In the genomic region with DNA sequence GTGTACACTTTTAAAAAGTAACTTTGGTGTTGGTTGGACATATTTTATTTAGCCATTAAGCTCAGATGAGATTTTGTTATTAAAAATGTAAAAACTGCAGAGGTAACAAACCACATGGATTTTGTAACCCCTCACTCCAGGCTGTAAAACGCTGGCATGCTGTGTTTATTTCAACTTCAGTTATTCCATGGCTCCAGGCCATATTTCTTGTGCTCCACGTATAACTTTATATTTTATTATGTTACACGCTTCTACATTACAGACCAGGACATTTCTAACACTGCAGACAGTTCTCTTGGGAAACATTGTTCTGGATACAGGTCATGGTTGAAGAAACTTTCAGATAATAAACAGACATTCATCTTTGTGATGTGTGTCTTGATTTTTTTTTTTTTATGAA, we compare ENCODE assay signal across 13 mouse cellular contexts. TPM values are rescaled to one million over a fixed set of nuclear protein-coding genes. Genes with fewer than 3 reads are reported as not detected.
DNase-seq lines count a peak whose midpoint lies in the region; ATAC-seq and TF ChIP-seq lines count a peak whose summit lies in the region.
"Had no signal": no experiment of that assay in that cellular context is flagged by ENCODE, and none has a peak within 500 bp of the region (broad histone marks: within the 10 kb centered on the region; RNA-seq: fewer than 3 reads in every experiment).

No protein-coding gene starts in this region.

- peaks cover 2 to 5% of the 10 kb centered on the region in 2 experiments; a peak in 1 of 4 replicates for H3K4me1 ChIP-seq in heart, embryonic 14.5 days (ENCODE audit: control insufficient read depth in 2 of 2, insufficient read depth in 2 of 2, low read length in 2 of 2)
- H3K4me1 ChIP-seq in lung, postnatal 0 days (ENCODE audit: insufficient read depth, low read depth, low read length) = no peaks in the 10 kb centered on the region
- no peaks in the 10 kb centered on the region for H3K4me1 ChIP-seq in hindbrain, embryonic 15.5 days (replicated peaks)
- no peaks in the 10 kb centered on the region for H3K4me1 ChIP-seq in stomach, embryonic 14.5 days (ENCODE audit: control insufficient read depth, insufficient read depth, low read length)

- peak overlapping the region; percentile 65 for H3K4me2 ChIP-seq in heart, embryonic 14.5 days (ENCODE audit: low read length)
- H3K4me2 ChIP-seq in lung, postnatal 0 days (replicated peaks; ENCODE audit: low read depth, low read length) = no peak overlapping the region
- H3K4me2 ChIP-seq in hindbrain, embryonic 15.5 days = 0 out of 2 replicates have a peak overlapping the region, but pooled peaks have one; percentile 6
- peak overlapping the region; percentile 39 for H3K4me2 ChIP-seq in stomach, embryonic 14.5 days (replicated peaks; ENCODE audit: low read depth, low read length)

- TF ChIP-seq EP300 in lung, postnatal 0 days (IDR thresholded peaks at IDR 0.05) = 0 out of 2 replicates have a peak, but pooled peaks have one; percentile 10

- no peak for DNase-seq in heart, postnatal 4 days
- peak; percentile 31 for DNase-seq in lung, postnatal 0 days (ENCODE audit: low spot score)
- no peak for DNase-seq in lung, postnatal 4 days
- no peak for DNase-seq in adrenal gland, postnatal 36 days
- no peak for DNase-seq in embryo, embryonic 10 days (ENCODE audit: low spot score)
- DNase-seq: adrenal gland, postnatal 10 days; cerebellum, adult 18-20 months; kidney, adult 8-10 months; right cerebral cortex, postnatal 14 days had no signal

- peak overlapping the region in 1 of 2 experiments; percentile 55; a peak in 3 of 4 replicates for H3K4me3 ChIP-seq in heart, embryonic 14.5 days (ENCODE audit: control insufficient read depth in 1 of 2, insufficient read depth in 1 of 2, low read depth in 1 of 2, low read length in 2 of 2)
- H3K4me3 ChIP-seq in lung, postnatal 0 days (ENCODE audit: low read depth, low read length) = no peak overlapping the region
- no peak overlapping the region for H3K4me3 ChIP-seq in hindbrain, embryonic 15.5 days
- H3K4me3 ChIP-seq in stomach, embryonic 14.5 days (ENCODE audit: low read depth, low read length) = peak overlapping the region; percentile 16; the same call in 1 of the 2 replicates

- ATAC-seq in heart, embryonic 14.5 days (ENCODE audit: insufficient number of reproducible peaks, insufficient read depth, low FRiP score, low read depth) = no peak
- no peak for ATAC-seq in lung, postnatal 0 days
- no peak for ATAC-seq in hindbrain, embryonic 15.5 days (ENCODE audit: low FRiP score, low read depth)
- ATAC-seq in stomach, embryonic 14.5 days (ENCODE audit: insufficient number of reproducible peaks, insufficient read depth, low FRiP score, low read depth) = no peak

- H3K27ac ChIP-seq in heart, embryonic 14.5 days (replicated peaks in 1 of 2; ENCODE audit: control insufficient read depth in 1 of 2, insufficient read depth in 1 of 2, low read depth in 2 of 2, low read length in 2 of 2) = no peak overlapping the region
- H3K27ac ChIP-seq in lung, postnatal 0 days (ENCODE audit: low read length) = no peak overlapping the region
- no peak overlapping the region for H3K27ac ChIP-seq in hindbrain, embryonic 15.5 days (replicated peaks)
- no peak overlapping the region for H3K27ac ChIP-seq in stomach, embryonic 14.5 days (ENCODE audit: low read length)
- H3K27ac ChIP-seq: liver, embryonic 14.5 days had no signal

- 60% methylated on average over 3 of the region's 3 CpGs for WGBS in heart, embryonic 14.5 days
- 48% methylated on average over 3 of the region's 3 CpGs for WGBS in lung, postnatal 0 days
- WGBS in hindbrain, embryonic 15.5 days = 61% methylated on average over 3 of the region's 3 CpGs
- WGBS in stomach, embryonic 14.5 days = 62% methylated on average over 3 of the region's 3 CpGs

- TF ChIP-seq CTCF in lung, postnatal 0 days (IDR thresholded peaks at IDR 0.05) = no peak

- peaks cover 2% of the 10 kb centered on the region; the same call in 1 of the 2 replicates for H3K36me3 ChIP-seq in heart, embryonic 14.5 days (ENCODE audit: control insufficient read depth, insufficient read depth, low read length)
- H3K36me3 ChIP-seq in lung, postnatal 0 days (ENCODE audit: insufficient read depth, low read length) = no peaks in the 10 kb centered on the region
- H3K36me3 ChIP-seq in hindbrain, embryonic 15.5 days = no peaks in the 10 kb centered on the region
- no peaks in the 10 kb centered on the region for H3K36me3 ChIP-seq in stomach, embryonic 14.5 days (ENCODE audit: control insufficient read depth, insufficient read depth, low read length)

- H3K9me3 ChIP-seq in heart, embryonic 14.5 days (ENCODE audit: control insufficient read depth, low read length) = peaks cover 32% of the 10 kb centered on the region
- peaks cover 7% of the 10 kb centered on the region; the same call in 1 of the 2 replicates for H3K9me3 ChIP-seq in lung, postnatal 0 days (ENCODE audit: low read length)
- no peaks in the 10 kb centered on the region for H3K9me3 ChIP-seq in hindbrain, embryonic 15.5 days
- peaks cover 28% of the 10 kb centered on the region for H3K9me3 ChIP-seq in stomach, embryonic 14.5 days (ENCODE audit: control insufficient read depth, low read depth, low read length)

- no peaks in the 10 kb centered on the region for H3K27me3 ChIP-seq in heart, embryonic 14.5 days (ENCODE audit: control insufficient read depth, insufficient read depth, low read length)
- no peaks in the 10 kb centered on the region for H3K27me3 ChIP-seq in lung, postnatal 0 days (replicated peaks; ENCODE audit: insufficient read depth, low read length)
- H3K27me3 ChIP-seq in hindbrain, embryonic 15.5 days = no peaks in the 10 kb centered on the region
- no peaks in the 10 kb centered on the region for H3K27me3 ChIP-seq in stomach, embryonic 14.5 days (ENCODE audit: control insufficient read depth, insufficient read depth, low read length)

- H3K9ac ChIP-seq in heart, embryonic 14.5 days (ENCODE audit: low read length) = peak overlapping the region; percentile 67
- H3K9ac ChIP-seq in lung, postnatal 0 days (replicated peaks; ENCODE audit: low read depth) = no peak overlapping the region
- no peak overlapping the region for H3K9ac ChIP-seq in hindbrain, embryonic 15.5 days
- H3K9ac ChIP-seq in stomach, embryonic 14.5 days (replicated peaks; ENCODE audit: low read depth, low read length) = no peak overlapping the region
- H3K9ac ChIP-seq: liver, embryonic 14.5 days had no signal

RNA-seq across cellular contexts. Expression of a gene that starts 32.7 kb away (rescaled TPM):
- polyA plus RNA-seq in heart, embryonic 14.5 days (2014; fragmentation: Nextera tagmentation; extraction: Ambion mirVana) = 279 and 282 TPM in 2 replicates
- 100 to 1,000 TPM; 145 to 147 TPM for total RNA-seq in heart, postnatal 4 days (2021)
- polyA plus RNA-seq in lung, postnatal 0 days (2015; fragmentation: Nextera tagmentation; extraction: Ambion mirVana) = 43.4 and 44.8 TPM in 2 replicates
- 30.8 and 34.1 TPM in 2 replicates for polyA plus RNA-seq in hindbrain, embryonic 15.5 days (2015; fragmentation: Nextera tagmentation; extraction: Ambion mirVana)
- polyA plus RNA-seq in stomach, embryonic 14.5 days (2014; fragmentation: Nextera tagmentation; extraction: Ambion mirVana) = 466 and 470 TPM in 2 replicates
- total RNA-seq in adrenal gland, postnatal 36 days (2021) = 10 to 100 TPM in 1 of 2 experiments, 1 to 10 TPM in 1; 7.5 to 14.9 TPM
